Mouse (Mus musculus) heart, embryonic 13.5 days (tissue): ENCODE data around the gene Tor1aip1. TPM values are rescaled to one million over a fixed set of nuclear protein-coding genes. Genes with fewer than 3 reads are reported as not detected.

Experiments used
- ATAC-seq: fragments of 200-750 bp; cut with Nextera tagmentation; 2 replicates; pipeline ENCODE4 v1.8.0; 2017; ENCODE audit warnings: moderate TSS enrichment; ENCODE audit not compliant: insufficient number of reproducible peaks, low FRiP score, low TSS enrichment; ENCODE audit errors: extremely low read depth
- H3K27ac ChIP-seq: fragments of 300-500 bp; sonication (generic); replicated peaks from 2 replicates; pipeline ENCODE4 v1.5.1; 2015; ENCODE audit warnings: moderate library complexity, mild to moderate bottlenecking, inconsistent platforms
- H3K27me3 ChIP-seq: fragments of 300-500 bp; sonication (generic); replicated peaks from 2 replicates; pipeline ENCODE4 v1.6.1; 2015; ENCODE audit warnings: mild to moderate bottlenecking, inconsistent platforms
- H3K36me3 ChIP-seq: fragments of 300-500 bp; sonication (generic); 2 replicates; pipeline ENCODE4 v1.6.1; 2015; ENCODE audit warnings: mild to moderate bottlenecking, inconsistent platforms
- H3K4me1 ChIP-seq: fragments of 300-500 bp; sonication (generic); 2 replicates; pipeline ENCODE4 v1.6.1; 2015; ENCODE audit warnings: inconsistent platforms
- H3K4me2 ChIP-seq: fragments of 300-500 bp; sonication (generic); 2 replicates; pipeline ENCODE4 v1.6.1; 2015; ENCODE audit warnings: inconsistent platforms, mild to moderate bottlenecking, moderate library complexity
- H3K4me3 ChIP-seq: fragments of 300-500 bp; sonication (generic); 2 replicates; pipeline ENCODE4 v1.5.1; 2015; ENCODE audit warnings: moderate library complexity, mild to moderate bottlenecking, inconsistent platforms
- H3K9ac ChIP-seq: fragments of 300-500 bp; sonication (generic); 2 replicates; pipeline ENCODE4 v1.6.1; 2015; ENCODE audit warnings: inconsistent platforms, mild to moderate bottlenecking, moderate library complexity
- H3K9me3 ChIP-seq: fragments of 300-500 bp; sonication (generic); 2 replicates; pipeline ENCODE4 v1.6.1; 2016; ENCODE audit warnings: inconsistent platforms
- whole genome bisulfite sequencing: fragments of 180-500 bp; shearing (Covaris S2); methylation state at CpG from one replicate; pipeline ENCODE4 v1.1.7; 2015; ENCODE audit warnings: mixed read lengths; 5-methylcytosine and 5-hydroxymethylcytosine counted together
- polyA plus RNA-seq: library from polyadenylated mRNA; unstranded; fragments of >200 nt; fragmentation: Nextera tagmentation; extraction: Ambion mirVana; gene quantifications from 2 replicates; pipeline ENCODE4 v1.2.1, GENCODE M21; 2015

Gene Tor1aip1
- polyA plus RNA-seq, 1 experiment from 2014 or later = 32.0 TPM

GRCm38 (mm10) chr1:156028340-156028975 is 7.8 kb downstream of the Tor1aip1 start:
- H3K4me3 ChIP-seq = no peak overlapping the region
- H3K9me3 ChIP-seq = no peaks in the 10 kb centered on the region
- 0 out of 2 replicates have a peak, but pooled peaks cover under 1% of the 10 kb centered on the region for H3K4me1 ChIP-seq
- no peaks in the 10 kb centered on the region for H3K27me3 ChIP-seq
- H3K9ac ChIP-seq = no peak overlapping the region
- 85% methylated on average over 4 of the region's 4 CpGs for WGBS
- no peak overlapping the region for H3K27ac ChIP-seq
- no peak overlapping the region for H3K4me2 ChIP-seq
- no peak for ATAC-seq
- peaks cover 86% of the 10 kb centered on the region for H3K36me3 ChIP-seq

- Histone ChIP-seq H3K4me3 (no peak overlapping the region), H3K27me3 (no peaks in the 10 kb centered on the region), H3K9me3 (no peaks in the 10 kb centered on the region), H3K4me1 (no peaks in the 10 kb centered on the region), H3K27ac (no peak overlapping the region), H3K36me3 (peaks cover 83% of the 10 kb centered on the region), H3K4me2 (no peak overlapping the region), H3K9ac (no peak overlapping the region)
- WGBS = 85% methylated on average over 3 of the region's 3 CpGs
- no peak for ATAC-seq
Observed at GRCm38 (mm10) chr1:156027849-156028248, 8.4 kb downstream of the Tor1aip1 start.

GRCm38 (mm10) chr1:156024831-156025503 is 11.3 kb downstream of the Tor1aip1 start:
- H3K4me3 ChIP-seq = no peak overlapping the region
- H3K27me3 ChIP-seq = no peaks in the 10 kb centered on the region
- no peaks in the 10 kb centered on the region for H3K9me3 ChIP-seq
- peaks cover 80% of the 10 kb centered on the region for H3K36me3 ChIP-seq
- H3K27ac ChIP-seq = no peak overlapping the region
- WGBS = 81% methylated on average over 8 of the region's 8 CpGs
- ATAC-seq = no peak
- no peak overlapping the region for H3K4me2 ChIP-seq
- H3K4me1 ChIP-seq = no peaks in the 10 kb centered on the region
- H3K9ac ChIP-seq = no peak overlapping the region

- Histone ChIP-seq H3K9ac (no peak overlapping the region), H3K27me3 (no peaks in the 10 kb centered on the region), H3K27ac (no peak overlapping the region), H3K36me3 (peaks cover 81% of the 10 kb centered on the region), H3K4me1 (no peaks in the 10 kb centered on the region), H3K4me2 (no peak overlapping the region), H3K9me3 (no peaks in the 10 kb centered on the region), H3K4me3 (no peak overlapping the region)
- no peak for ATAC-seq
- WGBS = 80% methylated on average over 1 of the region's 1 CpGs
Observed at GRCm38 (mm10) chr1:156020402-156020801, 15.9 kb downstream of the Tor1aip1 start.

- Histone ChIP-seq H3K27me3 (no peaks in the 10 kb centered on the region), H3K27ac (no peak overlapping the region), H3K9me3 (no peaks in the 10 kb centered on the region), H3K4me3 (no peak overlapping the region), H3K9ac (no peak overlapping the region), H3K4me1 (no peaks in the 10 kb centered on the region), H3K36me3 (peaks cover 82% of the 10 kb centered on the region), H3K4me2 (no peak overlapping the region)
- no peak for ATAC-seq
- 93% methylated on average over 1 of the region's 1 CpGs for WGBS
Observed at GRCm38 (mm10) chr1:156019800-156020199, 16.5 kb downstream of the Tor1aip1 start.

- no peak for ATAC-seq
- no peak overlapping the region for H3K9ac ChIP-seq
- no peak overlapping the region for H3K4me3 ChIP-seq
- WGBS = 81% methylated on average over 1 of the region's 1 CpGs
- no peak overlapping the region for H3K27ac ChIP-seq
- H3K36me3 ChIP-seq = peaks cover 78% of the 10 kb centered on the region
- H3K9me3 ChIP-seq = no peaks in the 10 kb centered on the region
- no peaks in the 10 kb centered on the region for H3K4me1 ChIP-seq
- H3K4me2 ChIP-seq = no peak overlapping the region
- no peaks in the 10 kb centered on the region for H3K27me3 ChIP-seq
Observed at GRCm38 (mm10) chr1:156009003-156009402, 27.3 kb downstream of the Tor1aip1 start.

GRCm38 (mm10) chr1:156005906-156006305 is 30.4 kb downstream of the Tor1aip1 start:
- Histone ChIP-seq H3K27ac (no peak overlapping the region), H3K9ac (no peak overlapping the region), H3K4me2 (no peak overlapping the region), H3K4me1 (peaks cover 9% of the 10 kb centered on the region), H3K27me3 (no peaks in the 10 kb centered on the region), H3K9me3 (no peaks in the 10 kb centered on the region), H3K36me3 (peaks cover 60% of the 10 kb centered on the region), H3K4me3 (no peak overlapping the region)
- WGBS = 81% methylated on average over 11 of the region's 11 CpGs
- ATAC-seq = no peak

- Histone ChIP-seq H3K9me3 (no peaks in the 10 kb centered on the region), H3K4me2 (no peak overlapping the region), H3K27ac (0 out of 2 replicates have a peak overlapping the region, but pooled peaks have one; percentile 15), H3K4me1 (peaks cover 9% of the 10 kb centered on the region), H3K9ac (no peak overlapping the region), H3K36me3 (peaks cover 37% of the 10 kb centered on the region), H3K4me3 (no peak overlapping the region), H3K27me3 (no peaks in the 10 kb centered on the region)
- ATAC-seq = peak; percentile 37; the same call in 1 of the 2 replicates
- WGBS = 57% methylated on average over 7 of the region's 7 CpGs
Observed at GRCm38 (mm10) chr1:156003201-156003935, 32.9 kb downstream of the Tor1aip1 start.

GRCm38 (mm10) chr1:156002366-156002765 is 33.9 kb downstream of the Tor1aip1 start:
- no peak overlapping the region for H3K4me2 ChIP-seq
- peaks cover 9% of the 10 kb centered on the region for H3K4me1 ChIP-seq
- H3K36me3 ChIP-seq = peaks cover 29% of the 10 kb centered on the region
- H3K9me3 ChIP-seq = no peaks in the 10 kb centered on the region
- H3K9ac ChIP-seq = no peak overlapping the region
- no peak for ATAC-seq
- H3K4me3 ChIP-seq = no peak overlapping the region
- no peak overlapping the region for H3K27ac ChIP-seq
- 78% methylated on average over 8 of the region's 8 CpGs for WGBS
- H3K27me3 ChIP-seq = no peaks in the 10 kb centered on the region

- peaks cover 16% of the 10 kb centered on the region for H3K4me1 ChIP-seq
- H3K27me3 ChIP-seq = no peaks in the 10 kb centered on the region
- H3K4me3 ChIP-seq = no peak overlapping the region
- no peaks in the 10 kb centered on the region for H3K9me3 ChIP-seq
- 13% methylated on average over 2 of the region's 2 CpGs for WGBS
- H3K9ac ChIP-seq = no peak overlapping the region
- H3K36me3 ChIP-seq = no peaks in the 10 kb centered on the region
- H3K27ac ChIP-seq = no peak overlapping the region
- H3K4me2 ChIP-seq = no peak overlapping the region
- no peak for ATAC-seq
Observed at GRCm38 (mm10) chr1:155995612-155996011, 40.7 kb downstream of the Tor1aip1 start.

GRCm38 (mm10) chr1:155994524-155994923 is 41.8 kb downstream of the Tor1aip1 start:
- WGBS = 53% methylated on average over 2 of the region's 2 CpGs
- Histone ChIP-seq H3K4me3 (no peak overlapping the region), H3K27ac (no peak overlapping the region), H3K36me3 (no peaks in the 10 kb centered on the region), H3K9me3 (no peaks in the 10 kb centered on the region), H3K27me3 (no peaks in the 10 kb centered on the region), H3K4me2 (no peak overlapping the region), H3K4me1 (peaks cover 27% of the 10 kb centered on the region), H3K9ac (no peak overlapping the region)
- no peak for ATAC-seq
